ENCODE assay signal across 16 mouse cellular contexts in the genomic region with DNA sequence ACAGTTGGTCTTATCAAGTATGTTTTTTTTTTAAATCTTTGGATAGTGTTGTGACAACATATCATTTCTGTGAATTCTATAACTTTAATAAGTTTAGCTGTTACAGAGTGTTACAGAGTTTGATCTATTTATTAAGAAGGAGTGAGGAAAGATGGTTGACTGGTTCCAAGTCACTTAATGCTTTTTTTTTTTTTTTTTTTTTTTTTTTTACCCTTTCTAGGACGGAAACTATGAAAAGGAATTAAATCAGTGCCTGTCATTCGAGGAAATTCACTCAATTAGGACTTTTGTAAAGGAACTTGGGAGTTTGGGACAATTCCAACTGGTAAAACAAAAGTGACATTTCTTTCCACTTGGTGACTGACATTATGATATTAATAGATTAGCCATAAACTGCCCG.
"Had no signal": no experiment of that assay in that cellular context is flagged by ENCODE, and none has a peak within 500 bp of the region (broad histone marks: within the 10 kb centered on the region; RNA-seq: fewer than 3 reads in every experiment).

No protein-coding gene starts in this region.

- H3K36me3 ChIP-seq: neural tube, embryonic 13.5 days; neural tube, embryonic 15.5 days; stomach, embryonic 15.5 days had no signal

- H3K27me3 ChIP-seq: neural tube, embryonic 13.5 days; neural tube, embryonic 15.5 days; stomach, embryonic 15.5 days had no signal

- H3K4me2 ChIP-seq: neural tube, embryonic 13.5 days; neural tube, embryonic 15.5 days; stomach, embryonic 15.5 days had no signal

- H3K9me3 ChIP-seq: neural tube, embryonic 13.5 days; neural tube, embryonic 15.5 days; stomach, embryonic 15.5 days had no signal

- H3K27ac ChIP-seq: neural tube, embryonic 13.5 days; neural tube, embryonic 15.5 days; stomach, embryonic 15.5 days; stomach, postnatal 0 days had no signal

- H3K4me3 ChIP-seq: neural tube, embryonic 13.5 days; neural tube, embryonic 15.5 days; stomach, embryonic 15.5 days had no signal

- DNase-seq: retina, postnatal 1 day; right cerebral cortex, adult 18-20 months; right cerebral cortex, postnatal 14 days; right cerebral cortex, postnatal 25 days; right cerebral cortex, postnatal 4 days; spleen, adult 18-20 months; thymus, adult 18-20 months; thymus, adult 2 months; thymus, postnatal 14 days; thymus, postnatal 25 days; thymus, postnatal 36 days; thymus, postnatal 4 days had no signal

- H3K4me1 ChIP-seq: neural tube, embryonic 13.5 days; neural tube, embryonic 15.5 days; stomach, embryonic 15.5 days had no signal

- H3K9ac ChIP-seq: neural tube, embryonic 13.5 days; neural tube, embryonic 15.5 days; stomach, embryonic 15.5 days had no signal
